Mouse (Mus musculus) lung, embryonic 14.5 days (tissue): ENCODE measurements at regions not wholly inside any gene's neighbourhood (a gene's known extent, or its start where the extent isn't known, plus 50 kb on each side); places are given as distances from the start of the nearest gene placed in this dataset.
A peak's percentile ranks its signal among the peaks of the same experiment; 100 is the strongest.

Experiments
- ATAC-seq: fragments of 200-750 bp; cut with Nextera tagmentation; 2 replicates; pipeline ENCODE4 v1.8.0; 2017; ENCODE audit warnings: mild to moderate bottlenecking, moderate TSS enrichment, moderate library complexity; ENCODE audit not compliant: insufficient read depth
- DNase-seq: peaks from one replicate; pipeline ENCODE4 v3.0.0-alpha.2; 2015
- H3K27ac ChIP-seq: fragments of 300-500 bp; sonication (generic); 2 replicates; pipeline ENCODE4 v1.5.1; 2014; ENCODE audit warnings: low read depth, mild to moderate bottlenecking, moderate library complexity
- H3K27me3 ChIP-seq: fragments of 300-500 bp; sonication (generic); 2 replicates; pipeline ENCODE4 v1.6.1; 2014; ENCODE audit warnings: low read length, control low read depth; ENCODE audit not compliant: insufficient read depth
- H3K36me3 ChIP-seq: fragments of 300-500 bp; sonication (generic); 2 replicates; pipeline ENCODE4 v1.6.1; 2014; ENCODE audit warnings: control low read depth; ENCODE audit not compliant: insufficient read depth
- H3K4me1 ChIP-seq: fragments of 300-500 bp; sonication (generic); 2 replicates; pipeline ENCODE4 v1.6.1; 2014; ENCODE audit warnings: antibody characterized with exemption, control low read depth; ENCODE audit not compliant: insufficient read depth
- H3K4me2 ChIP-seq: fragments of 300-500 bp; sonication (generic); 2 replicates; pipeline ENCODE4 v1.6.1; 2014; ENCODE audit warnings: mild to moderate bottlenecking
- H3K4me3 ChIP-seq: fragments of 300-500 bp; sonication (generic); 2 replicates; pipeline ENCODE4 v1.5.1; 2014; ENCODE audit warnings: low read depth, low read length
- H3K9ac ChIP-seq: fragments of 300-500 bp; sonication (generic); 2 replicates; pipeline ENCODE4 v1.6.1; 2014
- H3K9me3 ChIP-seq: fragments of 300-500 bp; sonication (generic); 2 replicates; pipeline ENCODE4 v1.6.1; 2016; ENCODE audit warnings: low read depth, low read length, control low read depth
- CTCF ChIP-seq: IDR thresholded peaks from 2 replicates; pipeline ENCODE4 v1.5.1; 2016; ENCODE audit warnings: antibody characterized with exemption, low read depth
- WGBS: fragments of 180-500 bp; shearing (Covaris S2); extraction: QIAGEN DNeasy Blood & Tissue Kit; methylation state at CpG from one replicate; pipeline ENCODE4 v1.1.7; 2014; 5-methylcytosine and 5-hydroxymethylcytosine counted together

- Histone ChIP-seq H3K36me3 (no peaks in the 10 kb centered on the region), H3K4me1 (no peaks in the 10 kb centered on the region), H3K4me3 (no peak overlapping the region), H3K9me3 (no peaks in the 10 kb centered on the region), H3K9ac (no peak overlapping the region), H3K27me3 (no peaks in the 10 kb centered on the region), H3K27ac (no peak overlapping the region), H3K4me2 (no peak overlapping the region)
- 78% methylated on average over 4 of the region's 4 CpGs for WGBS
- no peak for ATAC-seq
- TF ChIP-seq CTCF: no peak
- no peak for DNase-seq
These were observed 132.1 kb upstream of the Gm11042 start for GRCm38 (mm10) chr12:74448248-74448647.

GRCm38 (mm10) chr12:74434874-74435273 is 118.7 kb upstream of the Gm11042 start:
- Histone ChIP-seq H3K27me3 (no peaks in the 10 kb centered on the region), H3K4me3 (no peak overlapping the region), H3K9me3 (no peaks in the 10 kb centered on the region), H3K36me3 (no peaks in the 10 kb centered on the region), H3K4me1 (no peaks in the 10 kb centered on the region), H3K9ac (no peak overlapping the region), H3K4me2 (no peak overlapping the region), H3K27ac (no peak overlapping the region)
- TF ChIP-seq CTCF: no peak
- DNase-seq: no peak
- ATAC-seq: no peak
- WGBS: 77% methylated on average over 4 of the region's 4 CpGs

GRCm38 (mm10) chr12:74414738-74415137 is 98.5 kb upstream of the Gm11042 start:
- ATAC-seq: no peak

GRCm38 (mm10) chr12:74410511-74410910 is 94.3 kb upstream of the Gm11042 start:
- no peak overlapping the region for H3K4me3 ChIP-seq
- no peaks in the 10 kb centered on the region for H3K27me3 ChIP-seq
- no peak overlapping the region for H3K9ac ChIP-seq
- no peaks in the 10 kb centered on the region for H3K36me3 ChIP-seq
- H3K4me1 ChIP-seq: no peaks in the 10 kb centered on the region
- no peak for TF ChIP-seq CTCF
- ATAC-seq: no peak
- 41% methylated on average over 2 of the region's 2 CpGs for WGBS
- H3K27ac ChIP-seq: no peak overlapping the region
- peak; percentile 66 for DNase-seq
- H3K9me3 ChIP-seq: no peaks in the 10 kb centered on the region
- no peak overlapping the region for H3K4me2 ChIP-seq

More at GRCm38 (mm10) chr12:74414738-74415137, 98.5 kb upstream of the Gm11042 start:
- Histone ChIP-seq H3K4me1 (no peaks in the 10 kb centered on the region), H3K27ac (no peak overlapping the region), H3K36me3 (no peaks in the 10 kb centered on the region), H3K27me3 (no peaks in the 10 kb centered on the region), H3K9me3 (no peaks in the 10 kb centered on the region), H3K4me3 (no peak overlapping the region), H3K4me2 (no peak overlapping the region), H3K9ac (no peak overlapping the region)
- DNase-seq: no peak
- TF ChIP-seq CTCF: no peak
- 86% methylated on average over 2 of the region's 2 CpGs for WGBS

DNA sequence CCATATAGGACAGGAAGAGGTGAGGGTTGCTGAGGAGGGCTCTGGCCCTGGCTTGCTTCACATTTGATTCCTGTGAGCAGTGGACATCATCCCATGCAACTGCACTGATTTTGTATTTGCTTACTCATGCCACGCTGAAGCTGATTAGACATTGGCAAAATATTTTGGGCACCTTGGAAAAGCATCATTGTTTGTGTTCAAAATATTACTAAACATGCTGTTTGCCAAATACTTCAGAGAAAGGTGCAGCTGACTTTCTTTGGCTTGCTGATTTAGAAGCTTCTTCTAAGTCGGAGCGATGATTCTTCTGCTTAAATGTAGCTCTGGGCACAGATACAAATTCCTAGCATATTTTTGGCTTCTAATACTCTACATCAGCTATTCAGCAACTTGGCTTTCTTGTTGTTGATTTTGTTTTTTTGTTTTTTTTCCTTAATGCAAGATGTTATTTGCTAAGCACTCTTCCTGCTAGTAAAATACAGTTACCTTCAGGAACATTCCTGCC is 91.4 kb upstream of the Gm11042 start:
- Histone ChIP-seq H3K27ac (no peak overlapping the region), H3K9me3 (no peaks in the 10 kb centered on the region), H3K4me1 (no peaks in the 10 kb centered on the region), H3K36me3 (no peaks in the 10 kb centered on the region), H3K4me2 (no peak overlapping the region), H3K27me3 (no peaks in the 10 kb centered on the region), H3K4me3 (no peak overlapping the region), H3K9ac (no peak overlapping the region)
- TF ChIP-seq CTCF: no peak
- 66% methylated on average over 3 of the region's 3 CpGs for WGBS
- DNase-seq (peak; percentile 32), ATAC-seq (no peak)

DNA sequence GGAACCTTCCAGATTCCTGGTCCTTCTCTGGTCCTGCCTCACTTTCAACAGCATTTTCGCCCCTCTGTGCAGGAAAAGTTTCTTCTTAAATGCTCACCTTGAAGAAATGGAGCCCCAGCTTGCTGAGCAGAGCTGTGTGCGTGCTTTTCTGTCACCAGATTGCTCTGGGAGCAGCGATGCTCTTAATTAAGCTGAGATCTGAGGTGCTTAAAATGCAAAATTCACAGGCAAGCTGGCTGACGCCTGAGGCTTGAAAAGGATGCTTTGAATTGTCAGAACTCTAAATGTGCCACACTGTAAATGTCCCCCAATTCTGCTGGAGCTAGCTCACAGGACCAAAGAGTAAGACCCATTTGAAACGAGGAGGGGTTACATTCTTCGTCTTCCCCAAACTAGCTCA is 73.6 kb upstream of the Gm11042 start:
- no peak for TF ChIP-seq CTCF
- H3K4me2 ChIP-seq: no peak overlapping the region
- no peaks in the 10 kb centered on the region for H3K4me1 ChIP-seq
- H3K9ac ChIP-seq: no peak overlapping the region
- DNase-seq (no peak), ATAC-seq (no peak)
- H3K9me3 ChIP-seq: no peaks in the 10 kb centered on the region
- H3K27ac ChIP-seq: no peak overlapping the region
- no peaks in the 10 kb centered on the region for H3K36me3 ChIP-seq
- no peak overlapping the region for H3K4me3 ChIP-seq
- WGBS: 70% methylated on average over 6 of the region's 6 CpGs
- H3K27me3 ChIP-seq: no peaks in the 10 kb centered on the region
